Mouse (Mus musculus) kidney, embryonic 15.5 days (tissue): ENCODE data around the gene Pgls. TPM values are rescaled to one million over a fixed set of nuclear protein-coding genes. Genes with fewer than 3 reads are reported as not detected.

Experiments
- ATAC-seq: fragments of 200-750 bp; cut with Nextera tagmentation; replicated peaks from 2 replicates; pipeline ENCODE4 v1.8.0; 2017; ENCODE audit warnings: moderate TSS enrichment; ENCODE audit not compliant: low FRiP score
- H3K27ac ChIP-seq: fragments of 300-500 bp; sonication (generic); 2 replicates; pipeline ENCODE4 v1.5.1; 2015; ENCODE audit warnings: mild to moderate bottlenecking, inconsistent platforms
- H3K27me3 ChIP-seq: fragments of 300-500 bp; sonication (generic); 2 replicates; pipeline ENCODE4 v1.6.1; 2015; ENCODE audit warnings: inconsistent platforms
- H3K36me3 ChIP-seq: fragments of 300-500 bp; sonication (generic); 2 replicates; pipeline ENCODE4 v1.6.1; 2015; ENCODE audit warnings: inconsistent platforms
- H3K4me1 ChIP-seq: fragments of 300-500 bp; sonication (generic); 2 replicates; pipeline ENCODE4 v1.6.1; 2015; ENCODE audit warnings: inconsistent platforms
- H3K4me2 ChIP-seq: fragments of 300-500 bp; sonication (generic); 2 replicates; pipeline ENCODE4 v1.6.1; 2015; ENCODE audit warnings: moderate library complexity, mild to moderate bottlenecking, inconsistent platforms
- H3K4me3 ChIP-seq: fragments of 300-500 bp; sonication (generic); replicated peaks from 2 replicates; pipeline ENCODE4 v1.5.1; 2015; ENCODE audit warnings: mild to moderate bottlenecking, inconsistent platforms
- H3K9ac ChIP-seq: fragments of 300-500 bp; sonication (generic); 2 replicates; pipeline ENCODE4 v1.6.1; 2015; ENCODE audit warnings: mild to moderate bottlenecking, inconsistent platforms
- H3K9me3 ChIP-seq: fragments of 300-500 bp; sonication (generic); replicated peaks from 2 replicates; pipeline ENCODE4 v1.6.1; 2016; ENCODE audit warnings: inconsistent platforms
- WGBS: fragments of 180-500 bp; shearing (Covaris S2); methylation state at CpG from one replicate; pipeline ENCODE4 v1.1.7; 2015; ENCODE audit warnings: mixed read lengths; 5-methylcytosine and 5-hydroxymethylcytosine counted together
- polyA plus RNA-seq: library from polyadenylated mRNA; unstranded; fragments of >200 nt; fragmentation: Nextera tagmentation; extraction: Ambion mirVana; gene quantifications from 2 replicates; pipeline ENCODE4 v1.2.1, GENCODE M21; 2015

The Pgls gene
- polyA plus RNA-seq, 1 experiment from 2014 or later = 247 TPM

- H3K27ac ChIP-seq = peak overlapping the region; percentile 99
- peak; percentile 76 for ATAC-seq
- no peaks in the 10 kb centered on the region for H3K9me3 ChIP-seq
- H3K36me3 ChIP-seq = peaks cover 9% of the 10 kb centered on the region; the same call in 1 of the 2 replicates
- H3K9ac ChIP-seq = peak overlapping the region; percentile 88
- no peaks in the 10 kb centered on the region for H3K27me3 ChIP-seq
- 4% methylated on average over 60 of the region's 60 CpGs for WGBS
- peak overlapping the region; percentile 93 for H3K4me2 ChIP-seq
- peaks cover 44% of the 10 kb centered on the region for H3K4me1 ChIP-seq
- peak overlapping the region; percentile 76 for H3K4me3 ChIP-seq
Observed at GRCm38 (mm10) chr8:71592374-71593170, 596 bp downstream of the Pgls start.

GRCm38 (mm10) chr8:71593556-71594323 lies 1.8 kb downstream of the Pgls start:
- Histone ChIP-seq H3K4me3 (no peak overlapping the region), H3K36me3 (peaks cover 9% of the 10 kb centered on the region; the same call in 1 of the 2 replicates), H3K9ac (no peak overlapping the region), H3K27ac (no peak overlapping the region), H3K4me1 (peaks cover 44% of the 10 kb centered on the region), H3K27me3 (no peaks in the 10 kb centered on the region), H3K9me3 (no peaks in the 10 kb centered on the region), H3K4me2 (0 out of 2 replicates have a peak overlapping the region, but pooled peaks have one; percentile 8)
- WGBS = 89% methylated on average over 8 of the region's 8 CpGs
- no peak for ATAC-seq

- H3K27me3 ChIP-seq = no peaks in the 10 kb centered on the region
- no peak for ATAC-seq
- no peak overlapping the region for H3K4me3 ChIP-seq
- 90% methylated on average over 4 of the region's 4 CpGs for WGBS
- H3K4me1 ChIP-seq = peaks cover 44% of the 10 kb centered on the region
- H3K36me3 ChIP-seq = peaks cover 10% of the 10 kb centered on the region; the same call in 1 of the 2 replicates
- no peaks in the 10 kb centered on the region for H3K9me3 ChIP-seq
- no peak overlapping the region for H3K4me2 ChIP-seq
- no peak overlapping the region for H3K27ac ChIP-seq
- H3K9ac ChIP-seq = no peak overlapping the region
Observed at GRCm38 (mm10) chr8:71594324-71594722, 2.3 kb downstream of the Pgls start.

GRCm38 (mm10) chr8:71595862-71596261 lies 3.9 kb downstream of the Pgls start:
- Histone ChIP-seq H3K36me3 (peaks cover 12% of the 10 kb centered on the region; the same call in 1 of the 2 replicates), H3K4me1 (peaks cover 41% of the 10 kb centered on the region), H3K27me3 (peaks cover 6% of the 10 kb centered on the region), H3K4me2 (peak overlapping the region; percentile 38), H3K4me3 (no peak overlapping the region), H3K9me3 (no peaks in the 10 kb centered on the region), H3K9ac (no peak overlapping the region), H3K27ac (0 out of 2 replicates have a peak overlapping the region, but pooled peaks have one; percentile 3)
- 0 out of 2 replicates have a peak, but pooled peaks have one; percentile 10 for ATAC-seq
- WGBS = 11% methylated on average over 27 of the region's 27 CpGs

DNA sequence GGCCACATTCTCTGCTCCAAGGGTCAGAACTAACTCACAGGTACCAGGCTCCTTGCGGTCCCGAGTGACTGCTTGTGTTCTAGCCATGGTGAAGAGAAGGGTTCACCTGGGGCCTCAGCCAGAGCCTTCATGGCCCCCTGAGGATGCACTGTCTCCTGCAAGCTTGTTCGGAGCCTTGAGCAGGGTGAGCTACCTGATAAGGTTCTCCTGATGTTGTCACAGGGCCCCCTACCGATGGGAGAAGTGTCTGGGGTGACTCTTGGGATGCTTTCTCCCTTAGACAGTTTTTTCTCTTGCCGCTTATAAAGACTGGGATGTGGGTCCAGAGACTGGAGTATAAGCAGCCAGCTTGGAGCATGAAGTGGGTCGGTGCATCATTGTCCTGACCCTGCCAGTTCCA lies 4.4 kb downstream of the Pgls start:
- Histone ChIP-seq H3K36me3 (peaks cover 12% of the 10 kb centered on the region; the same call in 1 of the 2 replicates), H3K4me3 (no peak overlapping the region), H3K9me3 (no peaks in the 10 kb centered on the region), H3K4me1 (peaks cover 35% of the 10 kb centered on the region), H3K27ac (0 out of 2 replicates have a peak overlapping the region, but pooled peaks have one; percentile 3), H3K9ac (no peak overlapping the region), H3K27me3 (peaks cover 8% of the 10 kb centered on the region), H3K4me2 (peak overlapping the region; percentile 38; the same call in 1 of the 2 replicates)
- no peak for ATAC-seq
- 63% methylated on average over 6 of the region's 6 CpGs for WGBS

- ATAC-seq = no peak
- Histone ChIP-seq H3K27ac (no peak overlapping the region), H3K27me3 (peaks cover 12% of the 10 kb centered on the region), H3K9ac (no peak overlapping the region), H3K9me3 (no peaks in the 10 kb centered on the region), H3K4me1 (peaks cover 33% of the 10 kb centered on the region), H3K4me2 (no peak overlapping the region), H3K36me3 (peaks cover 12% of the 10 kb centered on the region; the same call in 1 of the 2 replicates), H3K4me3 (no peak overlapping the region)
- 76% methylated on average over 4 of the region's 4 CpGs for WGBS
Observed at GRCm38 (mm10) chr8:71596798-71597197, 4.8 kb downstream of the Pgls start.

DNA sequence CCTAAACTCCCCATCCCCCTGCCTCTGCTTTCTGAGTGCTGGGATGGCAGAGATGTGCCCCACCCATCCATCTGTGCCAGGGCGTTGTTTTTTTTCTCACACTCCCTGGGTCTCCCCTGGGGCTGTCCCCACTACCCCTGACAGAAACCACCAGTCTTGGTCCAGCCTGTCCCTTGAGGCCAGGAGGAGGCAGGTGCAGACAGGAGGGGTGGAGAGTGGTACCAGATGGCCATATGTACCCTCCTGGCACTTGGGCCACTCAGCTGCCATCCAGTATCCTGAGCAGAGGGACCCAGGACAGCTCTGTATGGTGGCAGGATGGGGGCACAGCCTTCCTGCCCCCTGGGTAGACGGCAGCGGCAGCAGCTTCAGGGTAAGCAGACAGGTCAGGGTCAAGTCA lies 5.5 kb downstream of the Pgls start, which contains the start of gene Fam129c:
Gene Fam129c, plus strand, starts transcription at position 198 of the 400 bp plus-strand sequence.
- no peak for ATAC-seq
- H3K4me2 ChIP-seq = no peak within 1 kb of the TSS
- no peak within 1 kb of the TSS for H3K4me3 ChIP-seq
- no peak within 1 kb of the TSS for H3K9ac ChIP-seq
- peaks cover 18% of the 10 kb centered on the region for H3K27me3 ChIP-seq
- H3K4me1 ChIP-seq = peaks cover 39% of the 10 kb centered on the region
- WGBS = 86% methylated on average over 3 of the region's 3 CpGs
- H3K27ac ChIP-seq = no peak within 1 kb of the TSS
- H3K36me3 ChIP-seq = peaks cover 12% of the 10 kb centered on the region; the same call in 1 of the 2 replicates
- no peaks in the 10 kb centered on the region for H3K9me3 ChIP-seq

DNA sequence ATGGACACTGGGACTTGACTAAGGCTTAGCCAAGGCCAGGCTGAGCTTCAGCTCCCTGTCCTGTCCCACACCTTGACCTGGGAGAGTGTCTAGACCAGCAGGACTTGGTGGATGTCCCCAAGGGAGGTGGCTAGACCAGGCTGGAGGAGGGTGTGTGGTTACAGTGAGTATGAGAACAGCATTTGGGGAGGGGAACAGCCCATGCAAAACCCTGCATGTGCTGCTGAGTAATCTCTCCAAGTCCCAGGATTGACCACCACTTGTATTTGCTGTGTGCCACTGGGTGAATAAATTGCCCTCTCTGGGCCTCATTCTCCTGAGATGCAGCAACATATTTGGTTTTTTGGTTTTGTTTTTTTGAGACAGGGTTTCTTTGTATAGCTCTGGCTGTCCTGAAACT lies 6.4 kb downstream of the Pgls start:
- peaks cover 38% of the 10 kb centered on the region for H3K4me1 ChIP-seq
- H3K9me3 ChIP-seq = no peaks in the 10 kb centered on the region
- H3K27ac ChIP-seq = no peak overlapping the region
- peaks cover 12% of the 10 kb centered on the region; the same call in 1 of the 2 replicates for H3K36me3 ChIP-seq
- ATAC-seq = no peak
- no peak overlapping the region for H3K9ac ChIP-seq
- no peak overlapping the region for H3K4me2 ChIP-seq
- H3K4me3 ChIP-seq = no peak overlapping the region
- peaks cover 27% of the 10 kb centered on the region for H3K27me3 ChIP-seq

- Histone ChIP-seq H3K4me1 (peaks cover 38% of the 10 kb centered on the region), H3K36me3 (peaks cover 12% of the 10 kb centered on the region; the same call in 1 of the 2 replicates), H3K4me2 (no peak overlapping the region), H3K27ac (no peak overlapping the region), H3K4me3 (no peak overlapping the region), H3K9me3 (no peaks in the 10 kb centered on the region), H3K9ac (no peak overlapping the region), H3K27me3 (peaks cover 32% of the 10 kb centered on the region)
- 93% methylated on average over 5 of the region's 5 CpGs for WGBS
- ATAC-seq = no peak
Observed at GRCm38 (mm10) chr8:71598841-71599240, 6.9 kb downstream of the Pgls start.

GRCm38 (mm10) chr8:71601939-71602665 lies 10.1 kb downstream of the Pgls start:
- Histone ChIP-seq H3K9ac (peak overlapping the region; percentile 41; the same call in 1 of the 2 replicates), H3K9me3 (no peaks in the 10 kb centered on the region), H3K36me3 (0 out of 2 replicates have a peak, but pooled peaks cover 3% of the 10 kb centered on the region), H3K27ac (no peak overlapping the region), H3K4me2 (peak overlapping the region; percentile 66), H3K4me3 (peak overlapping the region; percentile 37), H3K4me1 (peaks cover 19% of the 10 kb centered on the region), H3K27me3 (peaks cover 34% of the 10 kb centered on the region)
- peak; percentile 3 for ATAC-seq
- WGBS = 4% methylated on average over 65 of the region's 65 CpGs

GRCm38 (mm10) chr8:71602666-71603334 lies 10.8 kb downstream of the Pgls start:
- H3K4me3 ChIP-seq = peak overlapping the region; percentile 37
- H3K9me3 ChIP-seq = no peaks in the 10 kb centered on the region
- H3K4me1 ChIP-seq = peaks cover 19% of the 10 kb centered on the region
- H3K27ac ChIP-seq = no peak overlapping the region
- ATAC-seq = peak; percentile 86
- peaks cover 34% of the 10 kb centered on the region for H3K27me3 ChIP-seq
- 0 out of 2 replicates have a peak, but pooled peaks cover 3% of the 10 kb centered on the region for H3K36me3 ChIP-seq
- peak overlapping the region; percentile 66 for H3K4me2 ChIP-seq
- WGBS = 1% methylated on average over 32 of the region's 32 CpGs
- peak overlapping the region; percentile 41; the same call in 1 of the 2 replicates for H3K9ac ChIP-seq
